Mouse (Mus musculus): ENCODE results near the gene Foxe1. TPM values are rescaled to one million over a fixed set of nuclear protein-coding genes. Genes with fewer than 3 reads are reported as not detected.
A peak's percentile ranks its signal among the peaks of the same experiment; 100 is the strongest.

Foxe1 gene
- not detected for total RNA-seq (2021)
- long read RNA-seq, experiment 1 = 0 reads
- long read RNA-seq, experiment 2 = 0 reads

DNA sequence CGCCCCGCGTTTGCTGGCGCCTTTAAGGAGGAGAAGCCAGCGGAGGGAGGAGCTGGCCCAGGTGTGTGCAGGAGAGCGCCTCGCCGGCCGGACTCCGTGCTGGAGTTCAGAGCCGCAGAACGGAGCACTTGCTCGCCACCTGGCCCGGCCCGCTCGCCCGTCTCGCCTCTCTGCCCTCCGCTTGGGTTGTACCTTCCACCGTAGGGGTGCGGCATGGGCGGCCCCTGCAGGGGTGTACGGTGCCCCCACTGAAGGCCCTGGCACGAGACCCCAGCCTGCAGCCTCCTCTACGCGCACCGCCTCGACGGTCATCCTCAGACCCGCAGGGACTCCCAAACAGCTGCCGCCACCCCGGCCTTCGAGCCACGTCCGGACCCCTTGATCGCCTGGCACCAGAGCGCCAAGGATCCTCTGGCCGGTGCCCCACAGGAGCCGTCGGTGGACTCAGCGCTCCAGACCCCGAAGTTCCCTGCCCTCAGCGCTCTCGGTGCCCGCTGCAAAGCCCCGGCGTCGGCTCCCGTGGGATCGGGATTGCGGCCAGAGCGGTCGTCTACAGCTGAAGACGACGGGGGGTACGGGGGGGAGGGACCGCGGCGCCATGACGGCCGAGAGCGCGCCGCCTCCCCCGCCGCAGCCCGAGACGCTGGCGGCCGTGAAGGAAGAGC is at the start of gene Foxe1:
Gene Foxe1, plus strand, starts transcription at position 14 of the 665 bp plus-strand sequence.
- DNase-seq = no peak
- intact Hi-C loops (cut with DNase I; ENCODE audit: low total_unique reads) = loop anchor here (10.0 kb wide), 1 partner anchor 139 kb away; no protein-coding TSS in a partner anchor

- intact Hi-C loops (cut with DNase I; ENCODE audit: low total_unique reads) = no loop called here
- DNase-seq = peak; percentile 55
Measured at GRCm38 (mm10) chr4:46304071-46304470, 39.3 kb upstream of the Foxe1 start.

DNA sequence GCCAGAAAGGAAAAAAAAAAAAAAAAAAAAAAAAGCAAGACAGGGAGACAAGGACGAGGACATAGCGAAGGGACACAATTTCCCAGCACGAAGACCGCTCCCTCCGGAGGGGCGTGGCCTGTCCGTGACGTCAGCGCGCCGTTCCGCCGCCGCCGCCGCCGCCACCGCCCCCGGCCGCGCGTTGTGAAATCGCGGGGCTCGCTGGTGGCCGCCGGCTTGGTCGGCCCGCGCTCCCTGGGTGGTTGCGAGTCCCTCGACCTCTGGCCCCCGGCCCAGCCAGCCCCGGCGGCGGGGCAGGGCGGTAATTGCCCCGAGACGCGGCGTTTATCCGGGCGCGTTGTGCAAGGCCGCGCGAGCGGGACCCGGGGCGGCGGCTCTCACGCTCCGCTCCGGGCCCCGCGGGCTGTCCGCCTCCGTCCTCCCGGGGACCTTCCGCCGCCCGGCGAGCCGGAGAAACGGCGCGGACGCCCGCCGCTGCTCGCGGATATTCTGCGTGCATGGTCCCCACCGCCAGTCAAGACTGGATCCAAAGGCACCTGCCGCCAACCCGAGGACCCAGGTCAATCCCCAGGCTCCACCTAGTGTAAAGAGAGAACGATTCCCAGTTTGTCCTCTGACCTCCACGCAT is 38.5 kb upstream of the Foxe1 start:
- intact Hi-C loops (cut with DNase I; ENCODE audit: low total_unique reads) = no loop called here
- peak; percentile 87 for DNase-seq

DNA sequence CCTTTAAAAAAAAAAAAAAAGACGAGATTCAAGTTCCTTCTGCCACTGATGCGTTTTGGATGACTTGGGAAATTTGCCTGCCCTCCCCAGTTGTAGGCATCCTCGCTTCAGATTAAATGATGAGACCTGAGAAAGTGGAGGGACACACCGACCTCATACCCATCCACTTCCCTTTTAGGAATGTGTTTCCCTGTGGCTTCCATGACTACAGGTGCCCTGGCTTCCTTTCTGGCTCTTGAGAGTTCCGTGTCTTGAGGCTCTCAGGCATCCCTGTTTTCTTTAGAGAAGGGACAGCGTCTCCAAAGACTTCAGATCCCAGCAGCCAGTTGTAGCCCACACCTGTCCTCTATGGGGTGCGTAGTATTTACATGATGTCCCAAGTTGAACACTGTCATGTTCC is 38.0 kb upstream of the Foxe1 start:
- intact Hi-C loops (cut with DNase I; ENCODE audit: low total_unique reads) = no loop called here
- DNase-seq = no peak

DNA sequence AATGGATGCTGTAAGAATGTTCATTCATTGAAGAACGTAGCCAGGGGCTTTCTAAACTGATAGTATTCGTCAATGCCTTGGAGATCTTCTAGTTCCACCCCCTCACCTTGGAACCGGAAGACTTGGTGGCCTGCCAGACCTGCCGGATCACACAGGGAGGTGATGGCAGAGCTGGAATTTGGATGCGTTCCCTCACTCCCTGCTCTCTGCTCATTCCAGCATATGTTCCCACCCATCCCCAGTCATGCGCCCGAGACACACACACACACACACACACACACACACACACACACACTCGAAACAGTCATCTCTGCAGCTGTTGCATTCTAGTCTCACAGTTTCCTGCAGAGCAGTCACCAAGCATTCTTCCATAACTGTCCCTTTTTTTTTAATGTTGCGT is 36.1 kb upstream of the Foxe1 start:
- peak; percentile 20 for DNase-seq
- intact Hi-C loops (cut with DNase I; ENCODE audit: low total_unique reads) = no loop called here

- intact Hi-C loops (cut with DNase I; ENCODE audit: low total_unique reads) = no loop called here
- no peak for DNase-seq
Measured at GRCm38 (mm10) chr4:46307869-46308268, 35.5 kb upstream of the Foxe1 start.

DNA sequence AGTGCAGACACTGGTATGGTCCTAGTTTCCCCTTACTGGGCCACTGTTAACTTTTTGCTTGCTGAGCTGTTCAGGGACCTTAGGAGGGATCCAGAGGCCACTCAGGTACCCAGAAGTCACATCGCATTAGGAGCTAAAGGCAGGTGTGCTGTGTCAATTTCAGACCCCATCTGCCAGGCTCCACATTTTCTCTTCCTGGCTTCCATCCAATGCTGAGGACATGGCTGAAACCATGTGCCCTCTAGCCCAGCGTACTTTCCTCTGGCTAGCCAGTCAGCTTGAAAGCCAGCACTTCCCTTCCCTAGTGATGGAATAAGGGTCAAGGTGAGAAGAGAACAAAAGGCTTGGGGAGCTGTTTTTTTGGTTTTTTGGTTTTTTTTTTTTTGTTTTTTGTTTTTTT is 31.8 kb upstream of the Foxe1 start:
- DNase-seq = no peak
- intact Hi-C loops (cut with DNase I; ENCODE audit: low total_unique reads) = no loop called here

- intact Hi-C loops (cut with DNase I; ENCODE audit: low total_unique reads) = no loop called here
- DNase-seq = no peak
Measured at GRCm38 (mm10) chr4:46321730-46322389, 21.5 kb upstream of the Foxe1 start.

GRCm38 (mm10) chr4:46322715-46323114 is 20.7 kb upstream of the Foxe1 start:
- intact Hi-C loops (cut with DNase I; ENCODE audit: low total_unique reads) = no loop called here
- DNase-seq = no peak

DNA sequence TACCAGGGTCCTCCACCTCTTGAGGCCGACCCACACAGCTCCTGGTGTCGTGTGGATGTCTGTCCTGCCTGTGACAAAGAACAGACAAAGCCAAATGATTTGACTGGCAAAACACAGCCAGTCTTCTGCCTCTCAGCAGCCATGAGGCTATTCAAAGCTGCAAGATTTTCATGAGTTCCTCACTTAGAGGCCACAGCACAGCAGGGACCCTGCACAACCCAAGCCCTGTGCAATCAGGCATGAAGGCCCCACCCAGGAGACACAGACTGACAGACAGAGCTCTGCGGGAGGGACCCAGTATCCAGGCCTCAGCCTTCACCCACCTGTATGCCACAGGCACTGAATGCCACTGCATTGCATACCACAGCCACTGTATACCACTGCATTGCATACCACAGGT is 14.5 kb upstream of the Foxe1 start:
- intact Hi-C loops (cut with DNase I; ENCODE audit: low total_unique reads) = no loop called here
- DNase-seq = no peak

DNA sequence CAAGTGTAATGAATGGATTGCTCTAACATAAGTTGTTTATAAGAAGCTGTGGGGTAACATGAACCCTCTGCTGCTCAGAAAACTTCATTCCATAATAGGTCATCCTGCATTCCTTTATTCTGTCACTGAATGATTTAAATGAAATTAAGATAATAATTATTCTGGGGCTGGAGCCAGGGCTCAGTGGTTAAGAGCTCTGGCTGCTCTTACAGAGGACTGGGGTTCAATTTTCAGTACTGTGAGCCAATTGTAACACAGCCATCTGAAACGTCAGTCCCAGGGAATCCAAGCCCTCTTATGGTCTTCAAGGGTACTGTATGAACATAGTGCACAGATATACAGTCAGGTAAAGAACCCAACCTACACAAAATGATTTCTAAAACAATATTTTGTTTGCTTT is 7.6 kb upstream of the Foxe1 start:
- intact Hi-C loops (cut with DNase I; ENCODE audit: low total_unique reads) = no loop called here
- DNase-seq = no peak

GRCm38 (mm10) chr4:46337990-46338389 is 5.4 kb upstream of the Foxe1 start:
- DNase-seq = no peak
- intact Hi-C loops (cut with DNase I; ENCODE audit: low total_unique reads) = no loop called here

DNA sequence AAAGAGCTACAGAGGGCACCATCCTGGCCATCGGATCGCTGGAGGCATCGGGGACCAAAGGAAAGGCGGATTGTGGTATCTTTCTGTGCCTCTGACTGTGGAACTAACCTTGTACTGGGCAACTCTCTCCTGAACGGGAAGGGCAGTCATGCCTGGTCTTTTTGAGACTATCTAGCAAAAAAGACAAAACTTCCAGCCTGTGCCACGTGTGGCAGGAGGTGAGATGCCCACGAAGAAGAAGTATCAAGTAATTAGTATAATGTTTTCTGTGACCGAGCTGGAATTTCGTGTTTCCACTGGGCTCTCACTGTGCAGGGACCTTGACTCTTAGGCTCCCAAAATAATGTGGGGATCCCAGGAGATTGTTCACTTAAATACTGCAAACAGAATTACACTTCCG is 4.4 kb upstream of the Foxe1 start:
- DNase-seq = no peak

DNA sequence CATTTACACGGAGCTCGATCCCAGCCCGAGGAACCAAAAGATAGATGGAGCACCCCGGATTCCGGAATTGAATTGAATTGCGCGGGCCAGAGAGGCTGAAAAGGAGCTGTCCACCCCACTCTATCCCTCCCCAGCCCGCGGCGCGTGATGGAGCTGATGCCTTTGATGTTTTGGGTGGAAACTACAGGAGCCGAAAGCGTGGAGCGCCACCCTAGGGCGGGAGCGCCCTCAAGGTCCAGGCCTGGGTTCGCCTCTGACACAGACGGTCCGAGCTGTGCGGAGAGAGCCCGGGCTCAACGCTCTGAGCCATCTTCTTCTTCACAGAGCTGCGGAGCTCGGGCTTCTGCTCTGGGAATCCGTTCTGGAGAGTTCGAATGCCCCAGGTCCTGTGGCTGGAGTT is 3.8 kb upstream of the Foxe1 start:
- DNase-seq = peak; percentile 27
- intact Hi-C loops (cut with DNase I; ENCODE audit: low total_unique reads) = no loop called here

More for the DNA sequence above, 4.4 kb upstream of the Foxe1 start:
- intact Hi-C loops (cut with DNase I; ENCODE audit: low total_unique reads) = no loop called here

- DNase-seq = no peak
- intact Hi-C loops (cut with DNase I; ENCODE audit: low total_unique reads) = loop anchor here (10.0 kb wide), 1 partner anchor 137 kb away; no protein-coding TSS in a partner anchor
Measured at GRCm38 (mm10) chr4:46341831-46342680, 1.4 kb upstream of the Foxe1 start.

DNA sequence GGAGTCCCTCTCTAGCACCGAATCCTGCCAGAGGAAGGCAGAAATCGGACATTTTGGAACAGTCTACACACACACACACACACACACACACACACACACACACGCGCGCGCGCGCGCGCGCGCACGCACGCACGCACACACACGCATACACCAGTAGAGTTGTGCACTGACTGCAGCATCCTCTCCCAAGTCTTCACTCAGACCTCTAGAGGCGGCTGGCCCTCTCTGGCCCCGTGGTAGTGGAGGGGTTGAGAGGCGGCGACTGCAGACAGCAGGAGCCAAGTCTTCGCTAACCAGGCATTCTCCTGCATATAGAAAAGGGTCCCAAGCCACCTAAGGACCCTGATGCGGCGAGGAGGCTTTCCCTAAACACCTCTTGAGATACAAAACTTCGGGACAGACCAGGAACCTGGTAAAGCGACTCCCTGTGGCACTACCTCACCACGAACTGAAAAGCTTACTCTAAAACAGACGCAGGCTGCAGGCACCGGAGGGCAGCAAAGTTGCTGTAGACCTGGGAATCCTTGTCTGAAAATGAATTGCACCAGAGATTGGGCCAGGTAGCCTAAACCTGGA is 610 bp upstream of the Foxe1 start:
- no peak for DNase-seq
- intact Hi-C loops (cut with DNase I; ENCODE audit: low total_unique reads) = loop anchor here (10.0 kb wide), 1 partner anchor 138 kb away; no protein-coding TSS in a partner anchor

- intact Hi-C loops (cut with DNase I; ENCODE audit: low total_unique reads) = loop anchor here (10.0 kb wide), 1 partner anchor 139 kb away; no protein-coding TSS in a partner anchor
- no peak for DNase-seq
Measured at GRCm38 (mm10) chr4:46344288-46344687, 879 bp downstream of the Foxe1 start.

GRCm38 (mm10) chr4:46345056-46345772 is 1.8 kb downstream of the Foxe1 start:
- no peak for DNase-seq
- intact Hi-C loops (cut with DNase I; ENCODE audit: low total_unique reads) = loop anchor here (10.0 kb wide), 1 partner anchor 140 kb away; no protein-coding TSS in a partner anchor

DNA sequence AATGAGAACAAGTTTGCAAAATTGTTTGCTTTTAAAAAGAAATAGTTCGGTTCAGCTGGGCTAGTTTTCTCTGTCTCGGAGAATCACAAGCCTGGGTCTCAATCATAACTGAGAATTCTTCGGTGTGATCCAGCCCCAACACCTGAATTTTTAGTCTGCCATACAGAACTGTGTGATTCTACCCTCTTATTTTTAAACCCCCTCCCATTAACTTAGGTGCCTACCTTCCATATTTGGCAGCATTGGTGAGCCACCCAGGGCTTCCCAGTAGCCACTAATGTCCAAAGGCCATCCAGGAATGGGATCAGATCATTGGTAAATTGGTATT is 2.3 kb downstream of the Foxe1 start:
- no peak for DNase-seq
- intact Hi-C loops (cut with DNase I; ENCODE audit: low total_unique reads) = loop anchor here (10.0 kb wide), 1 partner anchor 141 kb away; no protein-coding TSS in a partner anchor
